Mouse (Mus musculus) hindbrain, embryonic 14.5 days (tissue): Measurements from ENCODE around the gene Diablo. TPM values are rescaled to one million over a fixed set of nuclear protein-coding genes. Genes with fewer than 3 reads are reported as not detected.

ENCODE experiments used
- ATAC-seq: fragments of 200-750 bp; cut with Nextera tagmentation; 2 replicates; pipeline ENCODE4 v1.8.0; 2017; ENCODE audit warnings: moderate number of reproducible peaks, mild to moderate bottlenecking, moderate TSS enrichment, moderate library complexity; ENCODE audit not compliant: low FRiP score
- DNase-seq: peaks from one replicate; pipeline ENCODE4 v3.0.0-alpha.2; 2015; ENCODE audit warnings: low spot score
- H3K27ac ChIP-seq: fragments of 300-500 bp; sonication (generic); 2 replicates; pipeline ENCODE4 v1.5.1; 2014; ENCODE audit warnings: mild to moderate bottlenecking, moderate library complexity
- H3K27me3 ChIP-seq: fragments of 300-500 bp; sonication (generic); 2 replicates; pipeline ENCODE4 v1.6.1; 2014; ENCODE audit warnings: mild to moderate bottlenecking, low read length, mixed read lengths; ENCODE audit not compliant: control insufficient read depth, insufficient read depth
- H3K36me3 ChIP-seq: fragments of 300-500 bp; sonication (generic); replicated peaks from 2 replicates; pipeline ENCODE4 v1.6.1; 2014; ENCODE audit not compliant: control insufficient read depth, insufficient read depth
- H3K4me1 ChIP-seq: fragments of 300-500 bp; sonication (generic); replicated peaks from 2 replicates; pipeline ENCODE4 v1.6.1; 2014; ENCODE audit warnings: antibody characterized with exemption, low read length, mixed read lengths; ENCODE audit not compliant: control insufficient read depth, insufficient read depth
- H3K4me2 ChIP-seq: fragments of 300-500 bp; sonication (generic); replicated peaks from 2 replicates; pipeline ENCODE4 v1.6.1; 2014; ENCODE audit warnings: mild to moderate bottlenecking, moderate library complexity
- H3K4me3 ChIP-seq: fragments of 300-500 bp; sonication (generic); replicated peaks from 2 replicates; pipeline ENCODE4 v1.5.1; 2014; ENCODE audit warnings: mild to moderate bottlenecking, low read length
- H3K9ac ChIP-seq: fragments of 300-500 bp; sonication (generic); 2 replicates; pipeline ENCODE4 v1.6.1; 2014
- H3K9me3 ChIP-seq: fragments of 300-500 bp; sonication (generic); 2 replicates; pipeline ENCODE4 v1.6.1; 2016; ENCODE audit warnings: low read length; ENCODE audit not compliant: control insufficient read depth
- WGBS: fragments of 180-500 bp; shearing (Covaris S2); extraction: QIAGEN DNeasy Blood & Tissue Kit; methylation state at CpG from one replicate; pipeline ENCODE4 v1.1.7; 2014; 5-methylcytosine and 5-hydroxymethylcytosine counted together
- polyA plus RNA-seq: library from polyadenylated mRNA; unstranded; fragments of >200 nt; fragmentation: Nextera tagmentation; extraction: Ambion mirVana; gene quantifications from 2 replicates; pipeline ENCODE4 v1.2.1, GENCODE M21; 2014

Gene Diablo
- polyA plus RNA-seq, result 105 and 110 TPM in 2 replicates

- ATAC-seq (peak; percentile 99), DNase-seq (peak; percentile 98)
- Histone ChIP-seq H3K9ac (peak within 1 kb of the TSS; percentile 82), H3K9me3 (no peaks in the 10 kb centered on the region), H3K27me3 (no peaks in the 10 kb centered on the region), H3K27ac (peak within 1 kb of the TSS; percentile 68), H3K4me1 (peaks cover 7% of the 10 kb centered on the region; the same call in 1 of the 2 replicates), H3K4me3 (peak within 1 kb of the TSS; percentile 89), H3K36me3 (peaks cover 32% of the 10 kb centered on the region), H3K4me2 (peak within 1 kb of the TSS; percentile 87)
- under 1% methylated on average over 73 of the region's 82 CpGs for WGBS
Measured at GRCm38 (mm10) chr5:123523692-123524392, at the start of gene Diablo. Diablo (minus strand) TSS chr5:123524176.

- H3K9ac ChIP-seq, result no peak overlapping the region
- H3K4me3 ChIP-seq, result peak overlapping the region; percentile 78
- peak overlapping the region; percentile 87 for H3K4me2 ChIP-seq
- WGBS, result 65% methylated on average over 8 of the region's 8 CpGs
- H3K27me3 ChIP-seq, result no peaks in the 10 kb centered on the region
- no peaks in the 10 kb centered on the region for H3K9me3 ChIP-seq
- ATAC-seq (peak; percentile 9; the same call in 1 of the 2 replicates), DNase-seq (no peak)
- H3K4me1 ChIP-seq, result peaks cover 8% of the 10 kb centered on the region; the same call in 1 of the 2 replicates
- H3K36me3 ChIP-seq, result peaks cover 34% of the 10 kb centered on the region
- no peak overlapping the region for H3K27ac ChIP-seq
Measured at GRCm38 (mm10) chr5:123573362-123573761, 49.4 kb upstream of the Diablo start.

GRCm38 (mm10) chr5:123572357-123573186 is 48.6 kb upstream of the Diablo start, which contains the start of gene Vps33a:
Vps33a (minus strand) TSS chr5:123573038.
- DNase-seq (peak; percentile 100), ATAC-seq (peak; percentile 94)
- Histone ChIP-seq H3K4me1 (peaks cover 8% of the 10 kb centered on the region; the same call in 1 of the 2 replicates), H3K4me2 (peak within 1 kb of the TSS; percentile 87), H3K9ac (peak within 1 kb of the TSS; percentile 81), H3K9me3 (no peaks in the 10 kb centered on the region), H3K36me3 (peaks cover 34% of the 10 kb centered on the region), H3K27me3 (no peaks in the 10 kb centered on the region), H3K4me3 (peak within 1 kb of the TSS; percentile 78), H3K27ac (peak within 1 kb of the TSS; percentile 79)
- under 1% methylated on average over 52 of the region's 54 CpGs for WGBS

- peaks cover 95% of the 10 kb centered on the region for H3K36me3 ChIP-seq
- no peak overlapping the region for H3K9ac ChIP-seq
- H3K27ac ChIP-seq, result no peak overlapping the region
- H3K4me2 ChIP-seq, result no peak overlapping the region
- H3K9me3 ChIP-seq, result no peaks in the 10 kb centered on the region
- no peaks in the 10 kb centered on the region for H3K4me1 ChIP-seq
- ATAC-seq (no peak), DNase-seq (no peak)
- no peak overlapping the region for H3K4me3 ChIP-seq
- H3K27me3 ChIP-seq, result no peaks in the 10 kb centered on the region
- 97% methylated on average over 11 of the region's 11 CpGs for WGBS
Measured at GRCm38 (mm10) chr5:123561128-123561527, 37.2 kb upstream of the Diablo start.

- DNase-seq, result no peak
Measured at GRCm38 (mm10) chr5:123559588-123559987, 35.6 kb upstream of the Diablo start.

GRCm38 (mm10) chr5:123556451-123556850 is 32.5 kb upstream of the Diablo start:
- H3K9me3 ChIP-seq, result no peaks in the 10 kb centered on the region
- 74% methylated on average over 2 of the region's 2 CpGs for WGBS
- H3K36me3 ChIP-seq, result peaks cover 66% of the 10 kb centered on the region
- H3K27ac ChIP-seq, result no peak overlapping the region
- no peak overlapping the region for H3K4me3 ChIP-seq
- peak; percentile 29 for DNase-seq
- ATAC-seq, result no peak
- no peaks in the 10 kb centered on the region for H3K27me3 ChIP-seq
- H3K4me2 ChIP-seq, result no peak overlapping the region
- H3K9ac ChIP-seq, result no peak overlapping the region
- no peaks in the 10 kb centered on the region for H3K4me1 ChIP-seq

More at GRCm38 (mm10) chr5:123559588-123559987, 35.6 kb upstream of the Diablo start:
- H3K4me1 ChIP-seq, result no peaks in the 10 kb centered on the region
- no peak overlapping the region for H3K9ac ChIP-seq
- no peak overlapping the region for H3K4me2 ChIP-seq
- H3K27ac ChIP-seq, result no peak overlapping the region
- no peak overlapping the region for H3K4me3 ChIP-seq
- peaks cover 91% of the 10 kb centered on the region for H3K36me3 ChIP-seq
- 96% methylated on average over 8 of the region's 8 CpGs for WGBS
- H3K9me3 ChIP-seq, result no peaks in the 10 kb centered on the region
- H3K27me3 ChIP-seq, result no peaks in the 10 kb centered on the region
- ATAC-seq, result no peak

- H3K9me3 ChIP-seq, result no peaks in the 10 kb centered on the region
- 91% methylated on average over 7 of the region's 7 CpGs for WGBS
- H3K4me1 ChIP-seq, result no peaks in the 10 kb centered on the region
- peaks cover 60% of the 10 kb centered on the region for H3K36me3 ChIP-seq
- H3K27me3 ChIP-seq, result no peaks in the 10 kb centered on the region
- no peak for ATAC-seq
- H3K27ac ChIP-seq, result no peak overlapping the region
- H3K4me3 ChIP-seq, result no peak overlapping the region
- no peak overlapping the region for H3K4me2 ChIP-seq
- H3K9ac ChIP-seq, result no peak overlapping the region
- DNase-seq, result no peak
Measured at GRCm38 (mm10) chr5:123555693-123556092, 31.7 kb upstream of the Diablo start.

- Histone ChIP-seq H3K27me3 (no peaks in the 10 kb centered on the region), H3K27ac (no peak overlapping the region), H3K36me3 (peaks cover 87% of the 10 kb centered on the region), H3K4me1 (no peaks in the 10 kb centered on the region), H3K9ac (no peak overlapping the region), H3K4me3 (no peak overlapping the region), H3K4me2 (no peak overlapping the region), H3K9me3 (no peaks in the 10 kb centered on the region)
- 93% methylated on average over 10 of the region's 10 CpGs for WGBS
- DNase-seq (no peak), ATAC-seq (no peak)
Measured at GRCm38 (mm10) chr5:123533801-123534200, 9.8 kb upstream of the Diablo start.

- 90% methylated on average over 8 of the region's 8 CpGs for WGBS
Measured at GRCm38 (mm10) chr5:123530056-123530455, 6.1 kb upstream of the Diablo start.

More at GRCm38 (mm10) chr5:123530056-123530455, 6.1 kb upstream of the Diablo start:
- Histone ChIP-seq H3K4me1 (no peaks in the 10 kb centered on the region; the same call in 1 of the 2 replicates), H3K4me3 (no peak overlapping the region), H3K27ac (no peak overlapping the region), H3K4me2 (no peak overlapping the region), H3K9me3 (no peaks in the 10 kb centered on the region), H3K9ac (no peak overlapping the region), H3K36me3 (peaks cover 82% of the 10 kb centered on the region), H3K27me3 (no peaks in the 10 kb centered on the region)
- DNase-seq (no peak), ATAC-seq (no peak)
